Mouse (Mus musculus) brain, embryonic 14.5 days (tissue): ENCODE results near the gene Crebrf.

Source experiments
- CTCF ChIP-seq: fragments of 200-500 bp; IDR thresholded peaks from 2 replicates; pipeline ENCODE4 v1.5.1; 2012; ENCODE audit warnings: inconsistent platforms, mild to moderate bottlenecking, moderate library complexity, borderline replicate concordance; ENCODE audit not compliant: insufficient read depth, insufficient read length; ENCODE audit errors: extremely low read depth
- POLR2A ChIP-seq: fragments of 200-500 bp; IDR thresholded peaks from 2 replicates; pipeline ENCODE4 v1.6.1; 2012; ENCODE audit warnings: mild to moderate bottlenecking, inconsistent platforms, borderline replicate concordance; ENCODE audit not compliant: poor library complexity, insufficient read depth, insufficient read length, severe bottlenecking; ENCODE audit errors: extremely low read depth

DNA sequence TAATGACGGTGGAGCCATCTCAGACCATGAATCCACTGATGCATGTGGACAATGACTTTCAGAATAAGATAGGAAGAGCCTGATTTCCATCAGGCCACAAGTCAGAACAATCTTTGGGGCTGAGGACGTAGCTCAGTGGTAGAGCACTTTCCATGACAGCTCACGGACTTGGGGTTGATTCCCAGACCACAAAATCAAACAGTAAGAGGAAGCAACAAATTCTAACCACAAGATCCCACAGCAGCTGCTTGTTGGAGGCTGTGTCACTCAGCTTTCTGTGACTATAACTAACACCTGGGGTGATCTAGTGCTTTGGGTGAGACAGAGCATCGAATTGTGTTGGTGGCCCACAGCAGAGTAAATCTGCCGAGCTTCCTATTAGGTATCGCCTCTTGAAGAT lies 101.4 kb downstream of the Crebrf start:
- TF ChIP-seq POLR2A (no peak), CTCF (no peak)
